Mouse (Mus musculus) retina, postnatal 1 day (tissue): ENCODE data around the gene Cdk19.

Source experiments
- DNase-seq: peaks from one replicate; pipeline ENCODE4 v3.0.0-alpha.2; 2012

Gene Cdk19

GRCm38 (mm10) chr10:40339351-40339964 lies at the start of gene Cdk19:
Cdk19 (plus strand) TSS chr10:40339564.
- DNase-seq, result no peak

- no peak for DNase-seq
These were observed 46.7 kb upstream of the Cdk19 start for GRCm38 (mm10) chr10:40292640-40293039.

- peak; percentile 93 for DNase-seq
These were observed 38.7 kb upstream of the Cdk19 start for GRCm38 (mm10) chr10:40300648-40301171.

- DNase-seq, result peak; percentile 54
These were observed 37.9 kb upstream of the Cdk19 start for GRCm38 (mm10) chr10:40301181-40302075.

GRCm38 (mm10) chr10:40302140-40302985 lies 37.0 kb upstream of the Cdk19 start, which contains the start of gene Amd1:
Amd1 (minus strand) TSS chr10:40302186.
- DNase-seq, result peak; percentile 99

GRCm38 (mm10) chr10:40305989-40306388 lies 33.4 kb upstream of the Cdk19 start:
- no peak for DNase-seq

GRCm38 (mm10) chr10:40307826-40308583 lies 31.4 kb upstream of the Cdk19 start:
- DNase-seq, result no peak

GRCm38 (mm10) chr10:40309884-40310635 lies 29.3 kb upstream of the Cdk19 start:
- peak; percentile 52 for DNase-seq

- no peak for DNase-seq
These were observed 26.6 kb upstream of the Cdk19 start for GRCm38 (mm10) chr10:40312781-40313180.

GRCm38 (mm10) chr10:40316841-40317585 lies 22.4 kb upstream of the Cdk19 start:
- DNase-seq, result no peak

- DNase-seq, result no peak
These were observed 19.1 kb upstream of the Cdk19 start for GRCm38 (mm10) chr10:40320306-40320705.

GRCm38 (mm10) chr10:40328004-40328551 lies 11.3 kb upstream of the Cdk19 start:
- no peak for DNase-seq

- no peak for DNase-seq
These were observed 9.1 kb upstream of the Cdk19 start for GRCm38 (mm10) chr10:40330262-40330661.

- DNase-seq, result no peak
These were observed 6.5 kb upstream of the Cdk19 start for GRCm38 (mm10) chr10:40332864-40333263.

GRCm38 (mm10) chr10:40342036-40342435 lies 2.7 kb downstream of the Cdk19 start:
- peak; percentile 18 for DNase-seq

GRCm38 (mm10) chr10:40346776-40347403 lies 7.5 kb downstream of the Cdk19 start:
- DNase-seq, result no peak

- no peak for DNase-seq
These were observed 8.1 kb downstream of the Cdk19 start for GRCm38 (mm10) chr10:40347461-40347954.

- peak; percentile 100 for DNase-seq
These were observed 9.5 kb downstream of the Cdk19 start for GRCm38 (mm10) chr10:40348566-40349536.
